Mouse (Mus musculus) ES-Bruce4 (cell line): Measurements from ENCODE around the gene Crebrf.

ENCODE experiments used
- CTCF ChIP-seq: IDR thresholded peaks from one replicate; pipeline ENCODE4 v1.8.1; 2011; ENCODE audit warnings: low read depth, low read length
- EP300 ChIP-seq: IDR thresholded peaks from 2 replicates; pipeline ENCODE4 v1.6.1; 2011; ENCODE audit warnings: low read depth, low read length; ENCODE audit not compliant: insufficient read depth
- POLR2A ChIP-seq: IDR thresholded peaks from one replicate; pipeline ENCODE4 v1.8.1; 2011; ENCODE audit warnings: low read length; ENCODE audit not compliant: insufficient read depth

DNA sequence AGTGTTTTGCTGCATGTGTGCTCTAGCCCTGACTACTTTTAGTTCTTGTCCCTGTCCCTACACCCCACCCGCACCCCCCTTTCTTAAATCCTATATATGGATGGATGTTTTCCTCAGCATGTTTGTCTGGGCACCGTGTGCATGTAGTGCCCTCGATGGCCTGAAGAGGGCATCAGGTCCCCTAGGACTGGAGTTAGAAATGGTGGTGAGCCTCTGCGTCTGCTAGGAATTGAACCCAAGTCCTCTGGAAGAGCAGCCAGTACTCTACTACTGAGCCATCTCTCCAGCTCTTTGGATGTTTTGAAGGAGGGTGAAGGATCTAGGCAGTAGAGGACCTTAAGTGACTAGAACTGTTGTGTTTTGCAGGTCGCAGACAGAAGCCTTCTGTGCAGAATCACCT is 16.6 kb upstream of the Crebrf start:
- TF ChIP-seq POLR2A = no peak
- TF ChIP-seq CTCF = peak; percentile 81
- TF ChIP-seq EP300 = no peak
